Mouse (Mus musculus): ENCODE measurements around the gene Shisal2b. TPM values are rescaled to one million over a fixed set of nuclear protein-coding genes. Genes with fewer than 3 reads are reported as not detected.

Gene Shisal2b
- polyA plus RNA-seq (2014; fragmentation: Illumina TruSeq; extraction: RNeasy Lipid Tissue Mini Kit (QIAGEN cat#74804)): 8.9 TPM

GRCm38 (mm10) chr13:104863127-104863979 lies at the start of gene Shisal2b:
Shisal2b (minus strand) TSS chr13:104863893.

GRCm38 (mm10) chr13:104816635-104817571 lies 46.8 kb downstream of the Shisal2b start, which contains the start of gene Cwc27:
Cwc27 (minus strand) TSS chr13:104817142.

Other genes with a start within 250 kb of the Shisal2b start
- gene Srek1ip1, start 71.4 kb downstream of the Shisal2b start, polyA plus RNA-seq (2014; fragmentation: Illumina TruSeq; extraction: RNeasy Lipid Tissue Mini Kit (QIAGEN cat#74804)): 113 TPM
- gene Cwc27, start 46.8 kb downstream of the Shisal2b start, polyA plus RNA-seq (2014; fragmentation: Illumina TruSeq; extraction: RNeasy Lipid Tissue Mini Kit (QIAGEN cat#74804)): 38.1 TPM
- 18.8 TPM for gene Rgs7bp, start 191.0 kb upstream of the Shisal2b start, polyA plus RNA-seq (2014; fragmentation: Illumina TruSeq; extraction: RNeasy Lipid Tissue Mini Kit (QIAGEN cat#74804))
- gene 4933425L06Rik, start 218.2 kb upstream of the Shisal2b start, polyA plus RNA-seq (2014; fragmentation: Illumina TruSeq; extraction: RNeasy Lipid Tissue Mini Kit (QIAGEN cat#74804)): 0.29 TPM